Mouse (Mus musculus) C2C12 (cell line): ENCODE data around the gene Defb48.

Experiments used
- CEBPB ChIP-seq: IDR thresholded peaks from one replicate; pipeline ENCODE4 v1.6.1; 2011; ENCODE audit warnings: low read depth, mild to moderate bottlenecking, control low read depth, moderate library complexity
- CTCF ChIP-seq: IDR thresholded peaks from one replicate; pipeline ENCODE4 v1.5.1; 2011; ENCODE audit not compliant: control insufficient read depth, insufficient read depth, insufficient read length
- MAX ChIP-seq: IDR thresholded peaks from one replicate; pipeline ENCODE4 v1.6.1; 2011; ENCODE audit warnings: mild to moderate bottlenecking, control low read depth
- MYOD1 ChIP-seq: IDR thresholded peaks from one replicate; pipeline ENCODE4 v1.6.1; 2011; ENCODE audit warnings: low read depth; ENCODE audit not compliant: control insufficient read depth, insufficient read length
- MYOG ChIP-seq: IDR thresholded peaks from one replicate; pipeline ENCODE4 v1.6.1; 2011; ENCODE audit not compliant: control insufficient read depth, insufficient read length; ENCODE audit errors: extremely low read depth
- USF1 ChIP-seq: IDR thresholded peaks from one replicate; pipeline ENCODE4 v1.6.1; 2011; ENCODE audit warnings: low read depth, mild to moderate bottlenecking, control low read depth, moderate library complexity

DNA sequence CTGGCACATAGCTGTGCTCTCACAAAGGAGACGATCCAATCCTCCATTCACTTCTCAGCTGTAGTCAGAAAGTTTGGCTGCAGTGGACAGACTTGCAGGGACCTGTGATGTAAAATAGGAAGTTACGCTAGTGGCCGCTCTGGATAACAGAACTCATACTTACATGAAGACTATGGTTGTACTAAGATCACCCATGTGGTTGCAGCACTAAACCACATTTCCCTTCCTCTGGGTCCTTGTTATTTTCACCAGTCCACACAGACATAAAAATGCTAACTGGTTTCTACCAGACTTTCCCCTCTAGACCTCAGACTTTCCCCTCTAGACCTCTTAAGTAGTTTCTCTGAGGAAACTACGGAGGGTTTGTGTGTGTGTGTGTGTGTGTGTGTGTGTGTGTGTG, 14.7 kb upstream of the Defb48 start:
- TF ChIP-seq CTCF (no peak), MYOG (no peak), MAX (no peak), USF1 (no peak), MYOD1 (no peak), CEBPB (no peak)
